Mouse (Mus musculus) intestine, embryonic 14.5 days (tissue): ENCODE measurements around the gene Ppp1r12b. TPM values are rescaled to one million over a fixed set of nuclear protein-coding genes. Genes with fewer than 3 reads are reported as not detected.

Experiments
- ATAC-seq: fragments of 200-750 bp; cut with Nextera tagmentation; replicated peaks from 2 replicates; pipeline ENCODE4 v1.8.0; 2017; ENCODE audit warnings: low read depth, moderate number of reproducible peaks, moderate TSS enrichment, moderate library complexity; ENCODE audit not compliant: low FRiP score, low TSS enrichment
- DNase-seq: peaks from one replicate; pipeline ENCODE4 v3.0.0-alpha.2; 2018; ENCODE audit warnings: low spot score
- H3K27ac ChIP-seq: fragments of 300-500 bp; sonication (generic); 2 replicates; pipeline ENCODE4 v1.5.1; 2014; ENCODE audit warnings: low read depth, mild to moderate bottlenecking, control low read depth
- H3K27me3 ChIP-seq: fragments of 300-500 bp; sonication (generic); replicated peaks from 2 replicates; pipeline ENCODE4 v1.6.1; 2014; ENCODE audit warnings: low read length, control low read depth; ENCODE audit not compliant: control insufficient read depth, insufficient read depth
- H3K36me3 ChIP-seq: fragments of 300-500 bp; sonication (generic); 2 replicates; pipeline ENCODE4 v1.6.1; 2014; ENCODE audit warnings: low read length, control low read depth; ENCODE audit not compliant: control insufficient read depth, insufficient read depth
- H3K4me1 ChIP-seq: fragments of 300-500 bp; sonication (generic); replicated peaks from 2 replicates; pipeline ENCODE4 v1.6.1; 2014; ENCODE audit warnings: low read length, control low read depth, mixed read lengths; ENCODE audit not compliant: control insufficient read depth, insufficient read depth
- H3K4me2 ChIP-seq: fragments of 300-500 bp; sonication (generic); 2 replicates; pipeline ENCODE4 v1.6.1; 2014; ENCODE audit warnings: low read length
- H3K4me3 ChIP-seq: fragments of 300-500 bp; sonication (generic); 2 replicates; pipeline ENCODE4 v1.5.1; 2014; ENCODE audit warnings: low read depth, low read length, control low read depth, mixed read lengths
- H3K9ac ChIP-seq: fragments of 300-500 bp; sonication (generic); 2 replicates; pipeline ENCODE4 v1.6.1; 2014; ENCODE audit warnings: mild to moderate bottlenecking, low read length
- H3K9me3 ChIP-seq: fragments of 300-500 bp; sonication (generic); 2 replicates; pipeline ENCODE4 v1.6.1; 2016; ENCODE audit warnings: low read length, control low read depth; ENCODE audit not compliant: control insufficient read depth
- WGBS: fragments of 180-500 bp; shearing (Covaris S2); extraction: QIAGEN DNeasy Blood & Tissue Kit; methylation state at CpG from one replicate; pipeline ENCODE4 v1.1.7; 2014; 5-methylcytosine and 5-hydroxymethylcytosine counted together
- polyA plus RNA-seq: library from polyadenylated mRNA; unstranded; fragments of >200 nt; fragmentation: Nextera tagmentation; extraction: Ambion mirVana; gene quantifications from 2 replicates; pipeline ENCODE4 v1.2.1, GENCODE M21; 2014

Ppp1r12b gene
- polyA plus RNA-seq, 1 experiment from 2014 or later, result 34.0 TPM

DNA sequence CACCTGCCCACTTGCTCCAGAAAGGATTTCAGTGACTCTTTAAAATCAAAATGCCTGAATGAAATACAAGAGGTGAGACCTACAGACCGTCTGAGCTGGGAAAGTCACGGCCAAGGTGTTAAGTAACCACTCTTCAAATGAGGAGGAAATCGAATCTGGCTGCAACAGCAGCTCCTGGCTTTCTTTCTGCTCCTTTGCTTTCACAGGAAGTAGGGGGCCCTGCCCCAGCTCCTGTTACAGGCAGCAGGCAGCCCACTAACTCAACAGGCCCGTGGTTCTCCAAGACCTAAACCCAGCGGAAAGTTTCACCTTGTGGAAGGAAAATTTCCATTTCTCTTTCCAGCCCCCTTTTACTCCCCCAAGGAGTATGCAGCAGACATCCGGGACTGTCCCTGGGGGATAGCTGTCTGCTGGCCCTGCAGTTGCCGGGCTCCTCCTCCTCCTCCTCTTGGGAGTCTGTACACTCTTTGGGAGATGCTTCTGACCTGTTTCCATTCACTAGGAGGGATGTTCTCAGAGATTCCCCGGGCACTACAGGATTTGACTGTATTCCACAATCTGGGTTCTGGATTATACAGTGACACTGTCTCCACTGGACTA lies 36.4 kb upstream of the Ppp1r12b start:
- no peak overlapping the region for H3K4me2 ChIP-seq
- H3K27ac ChIP-seq, result no peak overlapping the region
- no peak overlapping the region for H3K9ac ChIP-seq
- H3K27me3 ChIP-seq, result peaks cover 6% of the 10 kb centered on the region; the same call in 1 of the 2 replicates
- H3K9me3 ChIP-seq, result no peaks in the 10 kb centered on the region
- peaks cover 10% of the 10 kb centered on the region; the same call in 1 of the 2 replicates for H3K4me1 ChIP-seq
- H3K36me3 ChIP-seq, result no peaks in the 10 kb centered on the region
- no peak overlapping the region for H3K4me3 ChIP-seq
- DNase-seq (peak; percentile 48), ATAC-seq (no peak)
- 27% methylated on average over 8 of the region's 8 CpGs for WGBS

DNA sequence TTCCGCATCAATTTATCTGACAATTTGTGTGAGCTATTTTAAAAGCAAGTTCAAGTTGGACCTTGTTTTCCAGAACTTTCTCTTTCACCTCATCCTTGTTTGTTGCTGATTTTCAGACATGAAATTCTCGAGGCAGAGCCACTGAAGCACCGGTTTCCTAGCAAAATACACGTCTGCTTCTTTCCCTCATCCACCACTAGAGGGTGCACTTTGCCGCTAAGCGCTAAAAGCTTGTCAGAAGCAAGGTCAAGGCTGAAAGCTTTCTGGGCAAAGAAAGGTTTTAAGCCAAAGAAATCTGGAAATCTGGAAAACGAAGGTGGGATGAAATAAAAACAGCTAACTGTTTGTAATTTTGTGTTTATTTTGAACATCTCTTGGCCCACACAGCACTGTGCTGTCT lies 33.6 kb upstream of the Ppp1r12b start:
- peaks cover 11% of the 10 kb centered on the region; the same call in 1 of the 2 replicates for H3K4me1 ChIP-seq
- DNase-seq (peak; percentile 87), ATAC-seq (no peak)
- no peak overlapping the region for H3K4me2 ChIP-seq
- peaks cover 6% of the 10 kb centered on the region; the same call in 1 of the 2 replicates for H3K27me3 ChIP-seq
- no peaks in the 10 kb centered on the region for H3K36me3 ChIP-seq
- 9% methylated on average over 7 of the region's 7 CpGs for WGBS
- no peak overlapping the region for H3K27ac ChIP-seq
- no peaks in the 10 kb centered on the region for H3K9me3 ChIP-seq
- no peak overlapping the region for H3K9ac ChIP-seq
- no peak overlapping the region for H3K4me3 ChIP-seq

DNA sequence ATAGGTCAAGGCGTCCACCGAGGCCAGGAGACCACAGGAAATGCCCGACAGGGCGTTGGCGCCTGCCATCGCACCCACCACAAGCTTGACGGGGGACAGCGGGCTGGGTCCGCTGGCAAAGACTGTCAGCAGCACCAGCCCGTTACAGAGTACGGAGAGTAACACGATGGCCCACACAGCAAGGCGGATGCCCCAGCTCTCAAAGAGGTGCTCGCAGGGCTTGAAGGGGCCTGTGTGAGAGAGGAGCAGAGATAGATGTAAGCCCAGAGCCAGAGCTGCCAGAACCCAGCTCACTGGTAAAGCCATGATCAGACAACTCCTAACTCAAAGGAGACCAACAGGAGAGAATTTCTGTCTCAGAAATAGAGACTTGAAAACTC lies 32.2 kb upstream of the Ppp1r12b start:
- DNase-seq, result no peak
- Histone ChIP-seq H3K27me3 (peaks cover 6% of the 10 kb centered on the region; the same call in 1 of the 2 replicates), H3K9ac (peak overlapping the region; percentile 27; the same call in 1 of the 2 replicates), H3K4me1 (peaks cover 11% of the 10 kb centered on the region; the same call in 1 of the 2 replicates), H3K9me3 (no peaks in the 10 kb centered on the region), H3K27ac (no peak overlapping the region), H3K36me3 (no peaks in the 10 kb centered on the region), H3K4me2 (peak overlapping the region; percentile 75), H3K4me3 (peak overlapping the region; percentile 36)
- WGBS, result 11% methylated on average over 14 of the region's 14 CpGs
- peak; percentile 34 for ATAC-seq

DNA sequence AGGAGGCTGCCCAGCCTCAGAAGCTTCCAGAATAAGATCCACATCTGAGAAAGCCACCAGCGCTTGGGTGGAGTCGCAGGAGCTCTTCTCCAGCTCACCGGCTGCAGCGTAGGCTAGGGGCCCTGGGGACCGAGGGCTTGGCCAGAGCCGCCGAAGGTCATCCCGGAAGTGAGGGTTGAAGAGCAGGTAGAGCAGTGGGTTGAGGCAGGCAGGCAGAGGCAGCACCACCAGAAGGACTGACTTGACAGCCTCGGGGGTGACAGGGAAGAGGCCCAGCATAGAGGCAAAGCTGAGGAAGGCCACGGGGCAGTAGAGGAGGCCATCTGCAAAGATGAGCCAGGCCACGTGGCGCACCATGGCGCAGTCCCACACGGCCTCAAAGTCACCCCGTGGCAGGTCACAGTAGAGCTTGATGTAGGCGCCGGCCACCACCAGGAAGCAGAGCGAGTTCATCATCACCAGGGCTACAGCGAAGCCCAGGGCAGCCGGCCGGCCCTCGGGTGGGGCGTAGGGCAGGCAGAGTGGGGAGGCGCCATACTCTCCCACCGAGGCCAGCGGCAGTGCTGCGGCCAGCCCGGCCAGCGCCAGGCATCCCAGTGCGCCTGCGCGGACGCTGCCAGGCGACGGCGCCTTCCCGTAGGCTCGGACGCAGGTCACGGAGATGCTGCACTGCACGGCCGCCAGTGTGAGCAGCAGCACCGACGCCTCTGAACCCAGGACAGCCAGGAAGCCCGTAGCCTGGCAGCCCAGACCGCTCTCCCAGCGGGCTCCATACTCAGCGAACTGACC lies 31.6 kb upstream of the Ppp1r12b start:
- H3K9me3 ChIP-seq, result no peaks in the 10 kb centered on the region
- no peak overlapping the region for H3K27ac ChIP-seq
- peak overlapping the region; percentile 75 for H3K4me2 ChIP-seq
- ATAC-seq (peak; percentile 44), DNase-seq (peak; percentile 75)
- H3K27me3 ChIP-seq, result peaks cover 6% of the 10 kb centered on the region; the same call in 1 of the 2 replicates
- H3K36me3 ChIP-seq, result no peaks in the 10 kb centered on the region
- peak overlapping the region; percentile 36 for H3K4me3 ChIP-seq
- peaks cover 11% of the 10 kb centered on the region; the same call in 1 of the 2 replicates for H3K4me1 ChIP-seq
- 30% methylated on average over 48 of the region's 48 CpGs for WGBS
- peak overlapping the region; percentile 27; the same call in 1 of the 2 replicates for H3K9ac ChIP-seq

DNA sequence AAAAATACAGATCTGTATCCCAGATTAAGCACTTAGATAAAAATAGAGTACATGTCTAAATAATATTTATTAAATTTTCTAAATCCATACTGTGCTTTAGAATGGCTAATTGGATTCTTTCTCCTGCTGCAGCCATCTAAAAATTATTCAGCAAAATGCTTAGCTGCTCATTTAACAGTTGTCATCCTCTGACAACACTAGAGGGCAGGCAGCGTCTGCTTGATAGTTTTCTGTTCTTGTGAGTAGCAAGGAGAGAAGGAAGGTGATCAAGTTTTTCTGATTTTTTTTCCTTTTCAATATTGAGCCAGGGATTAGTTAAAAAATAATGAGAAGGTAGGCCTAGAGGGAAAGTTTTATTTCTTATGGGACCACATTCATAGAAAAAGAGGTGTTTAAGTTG lies 17.2 kb upstream of the Ppp1r12b start:
- no peaks in the 10 kb centered on the region for H3K27me3 ChIP-seq
- no peak for ATAC-seq
- no peak overlapping the region for H3K27ac ChIP-seq
- H3K9ac ChIP-seq, result no peak overlapping the region
- no peak overlapping the region for H3K4me2 ChIP-seq
- no peak for DNase-seq
- H3K9me3 ChIP-seq, result no peaks in the 10 kb centered on the region
- 0 out of 2 replicates have a peak, but pooled peaks cover 10% of the 10 kb centered on the region for H3K4me1 ChIP-seq
- 74% methylated on average over 1 of the region's 1 CpGs for WGBS
- H3K4me3 ChIP-seq, result no peak overlapping the region
- H3K36me3 ChIP-seq, result peaks cover 48% of the 10 kb centered on the region

DNA sequence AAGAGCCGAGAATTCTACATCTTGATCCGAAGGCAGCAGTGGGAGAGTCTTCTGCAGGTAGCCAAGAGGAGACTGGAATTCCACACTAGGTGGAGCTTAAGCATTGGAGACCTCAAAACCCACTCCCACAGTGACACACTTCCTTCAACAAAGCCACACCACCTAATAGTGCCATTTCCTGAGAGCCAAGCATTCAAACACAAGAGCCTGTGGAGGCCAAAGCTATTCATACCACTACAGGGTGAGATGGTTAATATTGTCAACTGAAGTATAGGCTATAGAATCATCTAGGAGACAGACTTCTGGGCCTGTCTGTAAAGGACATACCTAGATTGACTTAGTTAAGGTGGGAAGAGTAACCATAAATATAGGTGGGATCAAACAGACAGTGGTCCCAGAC lies 9.7 kb upstream of the Ppp1r12b start:
- H3K9ac ChIP-seq, result no peak overlapping the region
- 95% methylated on average over 2 of the region's 2 CpGs for WGBS

DNA sequence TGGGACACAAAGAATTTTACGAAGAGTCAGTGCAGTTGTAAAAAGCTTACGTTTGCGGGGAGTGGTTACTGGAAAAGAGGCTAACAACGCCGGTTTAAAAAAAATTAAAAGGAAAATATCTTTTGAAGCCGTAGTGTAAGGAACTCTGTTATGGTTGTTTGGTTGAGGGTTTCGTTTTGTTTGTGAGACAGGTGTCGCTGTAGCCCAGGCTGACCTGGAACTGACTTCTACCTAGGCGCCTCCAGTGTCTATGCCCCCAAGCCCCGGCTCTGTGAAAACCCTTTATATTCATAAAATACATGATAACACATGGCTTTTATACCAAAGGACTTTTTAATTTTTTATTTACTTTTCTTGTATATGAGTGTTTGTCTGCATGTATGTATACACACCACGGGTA lies 7.1 kb upstream of the Ppp1r12b start:
- ATAC-seq (no peak), DNase-seq (no peak)
- peak overlapping the region; percentile 78 for H3K4me3 ChIP-seq
- H3K9me3 ChIP-seq, result no peaks in the 10 kb centered on the region
- no peaks in the 10 kb centered on the region for H3K27me3 ChIP-seq
- H3K9ac ChIP-seq, result peak overlapping the region; percentile 60
- H3K4me2 ChIP-seq, result peak overlapping the region; percentile 81
- no peak overlapping the region for H3K27ac ChIP-seq
- 0 out of 2 replicates have a peak, but pooled peaks cover 7% of the 10 kb centered on the region for H3K36me3 ChIP-seq
- peaks cover 3% of the 10 kb centered on the region; the same call in 1 of the 2 replicates for H3K4me1 ChIP-seq
- WGBS, result 3% methylated on average over 11 of the region's 11 CpGs

More for the DNA sequence above, 9.7 kb upstream of the Ppp1r12b start:
- Histone ChIP-seq H3K4me1 (peaks cover 3% of the 10 kb centered on the region; the same call in 1 of the 2 replicates), H3K4me2 (no peak overlapping the region), H3K27ac (no peak overlapping the region), H3K36me3 (peaks cover 33% of the 10 kb centered on the region), H3K4me3 (no peak overlapping the region), H3K27me3 (no peaks in the 10 kb centered on the region), H3K9me3 (no peaks in the 10 kb centered on the region)
- ATAC-seq (no peak), DNase-seq (no peak)

DNA sequence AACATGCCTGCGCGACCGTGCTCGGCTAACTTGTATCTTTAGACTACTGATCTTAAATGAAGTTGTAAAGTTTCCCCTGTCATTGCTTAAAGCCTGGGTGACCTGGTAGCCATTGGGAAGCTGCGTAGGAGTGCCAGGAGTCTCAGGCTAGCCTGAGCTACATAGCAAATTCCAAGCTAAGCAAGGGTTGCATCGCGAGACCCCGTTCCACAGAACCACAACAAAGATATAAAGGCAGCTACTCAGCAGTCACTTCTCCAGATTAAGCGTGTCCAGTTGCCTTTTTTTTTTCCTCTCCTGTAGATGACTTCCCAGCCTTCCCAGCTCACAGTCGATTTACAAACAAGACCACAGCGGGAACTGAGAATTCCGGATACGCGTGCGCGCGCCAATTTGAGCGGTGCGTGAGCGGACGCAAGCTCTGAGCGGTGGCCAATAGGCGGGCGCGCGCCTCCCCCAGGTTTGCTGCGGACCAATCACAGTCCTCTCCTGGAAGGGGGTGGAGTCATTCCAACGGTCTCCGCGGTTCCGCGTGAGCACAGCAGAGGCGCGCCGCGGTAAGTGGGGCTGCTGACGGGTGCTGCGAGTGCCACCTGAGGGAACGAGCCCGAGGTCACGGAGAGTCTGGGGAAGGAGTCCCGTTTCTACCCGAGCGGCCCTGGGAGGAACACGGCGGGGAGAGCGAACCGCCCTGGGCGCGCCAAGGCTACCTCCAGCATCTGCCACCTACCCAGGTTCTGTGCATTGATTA lies 6.5 kb upstream of the Ppp1r12b start, which contains the start of gene Ube2t:
Ube2t (plus strand) TSS at position 513 of the 751 bp plus-strand sequence.
- H3K9ac ChIP-seq, result peak within 1 kb of the TSS; percentile 60
- DNase-seq, result peak; percentile 96
- 2% methylated on average over 50 of the region's 50 CpGs for WGBS
- H3K4me1 ChIP-seq, result peaks cover 3% of the 10 kb centered on the region; the same call in 1 of the 2 replicates
- no peaks in the 10 kb centered on the region for H3K9me3 ChIP-seq
- 0 out of 2 replicates have a peak, but pooled peaks cover 4% of the 10 kb centered on the region for H3K36me3 ChIP-seq
- peak within 1 kb of the TSS; percentile 78 for H3K4me3 ChIP-seq
- ATAC-seq, result peak; percentile 100
- no peak within 1 kb of the TSS for H3K27ac ChIP-seq
- peak within 1 kb of the TSS; percentile 81 for H3K4me2 ChIP-seq
- H3K27me3 ChIP-seq, result no peaks in the 10 kb centered on the region
